Mouse (Mus musculus): Measurements from ENCODE around the gene Gpr83. TPM values are rescaled to one million over a fixed set of nuclear protein-coding genes. Genes with fewer than 3 reads are reported as not detected.
A peak's percentile ranks its signal among the peaks of the same experiment; 100 is the strongest.
"Not testable (repeated sequence)": the region's sequence is repeated elsewhere in the genome, so short reads cannot be mapped to it uniquely, and the experiment has no call there.

The Gpr83 gene
- polyA plus RNA-seq, 1 experiment from 2014 or later: 1.3 TPM

GRCm38 (mm10) chr9:14871536-14871935 lies 11.5 kb downstream of the Gpr83 start:
- no peak overlapping the region for H3K4me3 ChIP-seq
- 72% methylated on average over 3 of the region's 3 CpGs for WGBS
- no peaks in the 10 kb centered on the region for H3K36me3 ChIP-seq
- ATAC-seq (replicated peaks): no peak
- peaks cover 8% of the 10 kb centered on the region for H3K4me1 ChIP-seq
- no peaks in the 10 kb centered on the region for H3K27me3 ChIP-seq
- no peak overlapping the region for H3K4me2 ChIP-seq (replicated peaks)
- H3K9ac ChIP-seq (replicated peaks): no peak overlapping the region
- H3K9me3 ChIP-seq: no peaks in the 10 kb centered on the region
- no peak overlapping the region for H3K27ac ChIP-seq (replicated peaks)

DNA sequence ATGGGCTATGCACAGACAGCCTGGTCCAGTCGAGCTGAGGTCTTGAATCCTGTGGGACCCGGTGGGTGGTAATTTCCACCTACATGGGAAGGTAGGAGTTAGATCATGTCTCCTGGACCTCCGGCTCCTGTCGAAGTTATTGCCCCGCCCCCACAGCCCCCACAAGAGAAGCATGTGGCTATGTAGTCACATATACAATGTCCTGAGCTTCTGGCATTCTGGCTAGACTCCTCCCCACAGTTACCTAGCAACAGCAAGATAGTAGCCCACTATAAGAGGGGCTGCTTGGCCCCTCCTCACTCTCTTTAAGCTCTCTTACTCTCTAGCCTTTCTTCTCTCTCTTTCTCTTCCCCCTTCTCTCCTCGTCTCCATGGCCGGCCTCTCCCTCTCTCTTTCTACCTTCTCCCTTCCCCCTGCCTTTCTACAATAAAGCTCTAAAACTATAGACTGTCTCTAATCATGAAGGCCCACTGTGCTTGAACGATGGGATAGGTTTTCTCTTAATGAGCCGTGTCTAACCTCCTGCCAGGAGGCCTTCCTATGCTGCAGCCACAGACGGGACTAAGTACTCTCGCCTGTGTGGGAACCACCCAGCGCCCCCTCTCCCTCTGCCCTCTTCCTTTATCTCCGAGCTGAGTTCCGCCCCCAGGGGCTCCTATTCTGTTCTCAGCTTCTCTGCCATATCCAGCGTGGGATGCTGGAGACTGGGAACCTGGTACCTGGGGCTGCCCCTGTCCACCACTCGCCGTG lies 12.3 kb downstream of the Gpr83 start:
- Histone ChIP-seq H3K9me3 (no peaks in the 10 kb centered on the region), H3K27me3 (no peaks in the 10 kb centered on the region), H3K4me2 (replicated peaks) (no peak overlapping the region), H3K4me3 (no peak overlapping the region), H3K4me1 (peaks cover 8% of the 10 kb centered on the region), H3K36me3 (no peaks in the 10 kb centered on the region), H3K27ac (replicated peaks) (no peak overlapping the region), H3K9ac (replicated peaks) (no peak overlapping the region)
- 24% methylated on average over 17 of the region's 17 CpGs for WGBS
- ATAC-seq (replicated peaks): peak; percentile 70

DNA sequence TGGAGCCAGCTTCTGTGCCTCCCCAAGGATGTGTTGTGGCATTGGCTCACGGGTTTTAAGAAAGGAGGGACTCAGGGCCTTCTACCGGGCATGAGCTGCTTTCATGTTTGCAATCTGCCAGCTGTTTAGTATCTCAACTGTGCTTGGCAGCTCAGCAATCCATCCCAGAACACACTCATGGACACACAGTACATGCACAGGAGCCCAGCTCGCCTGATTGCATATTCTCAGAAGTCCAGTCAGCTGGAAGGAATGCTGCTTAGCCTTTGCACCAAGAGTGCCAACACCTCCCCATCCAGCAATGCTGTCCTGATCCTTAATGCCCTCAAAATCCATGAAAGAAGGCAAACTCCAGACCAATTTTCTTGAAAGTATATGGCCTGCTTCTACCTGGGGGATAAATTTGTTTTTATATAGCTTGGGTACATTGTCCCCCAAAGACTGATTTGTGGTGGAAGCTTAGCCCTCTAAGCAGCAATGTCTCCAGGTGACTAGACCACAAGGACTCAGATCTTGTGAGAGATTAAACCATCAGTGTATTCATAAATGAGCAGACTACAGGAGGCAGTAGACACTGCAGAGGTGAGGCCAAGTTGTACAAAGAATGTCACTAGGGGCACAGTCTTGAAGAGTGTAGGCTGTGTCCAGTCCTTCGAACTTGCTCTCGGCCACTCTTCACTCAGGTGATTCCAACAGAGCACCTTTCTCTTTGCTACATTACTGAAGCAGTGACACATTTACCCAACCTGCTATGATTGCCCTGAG lies 15.9 kb downstream of the Gpr83 start:
- no peak overlapping the region for H3K9ac ChIP-seq (replicated peaks)
- H3K4me1 ChIP-seq: peaks cover 8% of the 10 kb centered on the region
- no peaks in the 10 kb centered on the region for H3K9me3 ChIP-seq
- WGBS: 55% methylated on average over 5 of the region's 5 CpGs
- no peak overlapping the region for H3K4me2 ChIP-seq (replicated peaks)
- H3K4me3 ChIP-seq: no peak overlapping the region
- ATAC-seq (replicated peaks): no peak
- no peaks in the 10 kb centered on the region for H3K36me3 ChIP-seq
- H3K27me3 ChIP-seq: no peaks in the 10 kb centered on the region
- no peak overlapping the region for H3K27ac ChIP-seq (replicated peaks)

DNA sequence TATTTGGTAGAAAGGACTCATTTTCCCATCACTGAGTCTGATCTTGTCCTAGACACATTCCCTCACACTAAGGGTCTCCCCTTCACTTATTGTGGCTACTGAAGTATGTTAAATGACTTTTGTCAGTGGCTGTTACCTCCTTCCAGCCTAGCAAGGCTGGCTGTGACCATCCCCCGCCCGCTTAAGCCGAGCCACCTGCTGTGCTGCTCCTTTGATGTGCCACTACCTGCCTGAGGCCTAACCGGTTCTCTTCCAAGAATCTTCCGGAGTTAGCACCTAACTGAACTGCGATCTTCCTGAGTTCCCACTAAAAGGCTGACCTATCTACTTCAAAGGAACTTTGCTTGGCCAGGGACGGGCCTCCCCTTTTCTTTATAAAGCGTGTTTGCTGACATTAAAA lies 16.6 kb downstream of the Gpr83 start:
- not testable (repeated sequence) for H3K4me2 ChIP-seq (replicated peaks); H3K4me1 ChIP-seq; H3K9ac ChIP-seq (replicated peaks); H3K9me3 ChIP-seq; H3K27ac ChIP-seq (replicated peaks); H3K36me3 ChIP-seq; H3K27me3 ChIP-seq; ATAC-seq (replicated peaks); H3K4me3 ChIP-seq
- 27% methylated on average over 8 of the region's 8 CpGs for WGBS

DNA sequence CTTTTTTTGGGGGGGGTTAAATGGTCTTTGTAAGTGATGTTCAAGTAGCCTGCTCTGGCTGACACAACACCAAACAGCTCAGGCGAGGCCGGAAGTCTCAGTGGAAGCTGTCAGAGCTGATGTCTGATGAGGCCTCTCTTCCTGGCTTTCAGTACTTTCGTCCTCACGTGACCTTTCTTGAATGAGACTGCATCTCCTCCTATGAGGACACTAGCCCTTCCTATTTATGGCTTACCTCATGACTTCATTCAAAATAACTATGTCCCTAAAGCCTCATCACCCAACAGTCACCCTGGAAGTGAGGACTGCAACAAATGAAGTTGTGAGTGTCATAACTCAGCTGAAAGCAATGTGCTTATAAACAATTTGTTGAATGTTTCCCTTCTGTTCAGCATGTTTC lies 24.6 kb downstream of the Gpr83 start:
- 84% methylated on average over 4 of the region's 4 CpGs for WGBS
- Histone ChIP-seq H3K27ac (replicated peaks) (no peak overlapping the region), H3K4me1 (no peaks in the 10 kb centered on the region), H3K4me2 (replicated peaks) (no peak overlapping the region), H3K27me3 (no peaks in the 10 kb centered on the region), H3K4me3 (no peak overlapping the region), H3K36me3 (no peaks in the 10 kb centered on the region), H3K9me3 (no peaks in the 10 kb centered on the region), H3K9ac (replicated peaks) (no peak overlapping the region)
- no peak for ATAC-seq (replicated peaks)

DNA sequence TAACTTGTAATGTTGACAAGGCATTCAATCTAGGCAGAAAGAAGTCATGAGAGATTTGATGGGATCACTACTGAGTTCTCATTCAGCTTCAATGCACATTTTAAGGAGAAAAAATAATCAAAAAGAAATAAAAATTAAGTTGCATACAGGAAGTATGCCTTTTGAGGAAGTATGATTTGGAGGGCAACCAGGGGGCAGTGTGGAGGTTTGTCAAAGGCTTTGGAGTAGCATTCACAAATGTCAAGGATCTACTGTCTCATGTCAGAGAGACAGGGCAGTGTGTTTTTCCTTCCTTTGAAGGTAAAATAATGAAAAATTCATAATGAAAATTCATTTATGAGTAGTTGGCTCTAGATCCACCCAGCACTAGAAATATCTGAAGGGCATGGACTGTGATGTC lies 25.1 kb downstream of the Gpr83 start:
- no peak for ATAC-seq (replicated peaks)
- Histone ChIP-seq H3K27me3 (no peaks in the 10 kb centered on the region), H3K9me3 (no peaks in the 10 kb centered on the region), H3K4me2 (replicated peaks) (no peak overlapping the region), H3K4me3 (no peak overlapping the region), H3K4me1 (no peaks in the 10 kb centered on the region), H3K36me3 (no peaks in the 10 kb centered on the region), H3K27ac (replicated peaks) (no peak overlapping the region), H3K9ac (replicated peaks) (no peak overlapping the region)

DNA sequence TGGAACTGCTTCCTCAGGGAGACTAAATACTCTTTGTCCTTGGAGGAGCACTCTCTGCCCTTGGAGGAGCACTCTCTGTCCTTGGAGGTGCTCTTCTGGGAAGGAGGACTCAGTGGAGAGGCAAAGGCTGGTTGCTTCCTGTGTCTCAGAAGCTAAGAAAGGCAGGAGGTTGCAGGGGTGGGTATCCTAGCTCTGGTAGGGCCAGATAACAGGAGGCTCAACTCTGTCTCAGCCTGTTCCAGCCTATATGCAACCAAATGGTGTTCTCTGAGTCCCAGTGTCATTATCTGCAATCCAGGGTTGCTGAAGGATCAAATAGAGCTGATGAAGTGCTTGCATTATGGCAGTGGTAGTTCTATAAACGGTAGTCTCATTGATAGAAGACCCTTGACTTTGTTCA lies 25.9 kb downstream of the Gpr83 start:
- Histone ChIP-seq H3K9me3 (no peaks in the 10 kb centered on the region), H3K4me2 (replicated peaks) (no peak overlapping the region), H3K27me3 (no peaks in the 10 kb centered on the region), H3K27ac (replicated peaks) (no peak overlapping the region), H3K9ac (replicated peaks) (no peak overlapping the region), H3K36me3 (no peaks in the 10 kb centered on the region), H3K4me3 (no peak overlapping the region), H3K4me1 (0 out of 2 replicates have a peak, but pooled peaks cover 3% of the 10 kb centered on the region)
- WGBS: 92% methylated on average over 1 of the region's 1 CpGs
- no peak for ATAC-seq (replicated peaks)

DNA sequence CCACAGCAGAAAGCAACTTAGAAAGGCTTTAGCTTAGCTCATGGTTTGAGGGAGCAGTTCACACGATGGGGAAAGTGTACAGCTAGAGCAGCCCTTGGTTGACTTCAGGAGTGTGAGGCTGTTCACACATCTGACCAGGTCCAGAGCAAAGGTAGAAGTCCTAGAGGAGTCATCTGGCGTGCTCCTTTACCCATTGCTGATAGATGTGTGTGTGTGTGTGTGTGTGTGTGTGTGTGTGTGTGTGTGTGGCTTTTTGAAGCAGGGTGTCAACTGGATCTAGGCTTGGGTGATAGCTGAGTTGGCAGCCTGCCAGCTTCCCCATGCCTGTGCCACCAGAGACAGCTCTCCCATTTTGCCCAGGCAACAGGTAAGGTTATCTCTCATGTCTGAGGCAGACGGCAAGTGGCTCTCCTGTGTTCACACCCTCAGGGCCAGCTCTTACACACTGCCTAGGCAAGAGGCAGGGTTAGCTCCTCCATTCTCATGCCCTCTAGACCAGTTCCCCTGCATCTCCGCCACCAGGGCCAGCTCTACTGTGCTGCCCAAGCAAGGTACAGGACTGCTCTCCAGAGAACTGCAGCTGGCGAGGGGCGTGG lies 27.9 kb downstream of the Gpr83 start:
- H3K27me3 ChIP-seq: no peaks in the 10 kb centered on the region
- 86% methylated on average over 6 of the region's 6 CpGs for WGBS
- H3K36me3 ChIP-seq: no peaks in the 10 kb centered on the region
- no peak overlapping the region for H3K9ac ChIP-seq (replicated peaks)
- H3K27ac ChIP-seq (replicated peaks): no peak overlapping the region
- H3K9me3 ChIP-seq: no peaks in the 10 kb centered on the region
- no peak overlapping the region for H3K4me3 ChIP-seq
- H3K4me1 ChIP-seq: 0 out of 2 replicates have a peak, but pooled peaks cover 3% of the 10 kb centered on the region
- ATAC-seq (replicated peaks): no peak
- no peak overlapping the region for H3K4me2 ChIP-seq (replicated peaks)

GRCm38 (mm10) chr9:14888671-14889070 lies 28.7 kb downstream of the Gpr83 start:
- no peak for ATAC-seq (replicated peaks)
- Histone ChIP-seq H3K4me2 (replicated peaks) (no peak overlapping the region), H3K9me3 (no peaks in the 10 kb centered on the region), H3K27me3 (no peaks in the 10 kb centered on the region), H3K36me3 (no peaks in the 10 kb centered on the region), H3K27ac (replicated peaks) (no peak overlapping the region), H3K9ac (replicated peaks) (no peak overlapping the region), H3K4me1 (0 out of 2 replicates have a peak, but pooled peaks cover 3% of the 10 kb centered on the region), H3K4me3 (no peak overlapping the region)
- 72% methylated on average over 6 of the region's 6 CpGs for WGBS

DNA sequence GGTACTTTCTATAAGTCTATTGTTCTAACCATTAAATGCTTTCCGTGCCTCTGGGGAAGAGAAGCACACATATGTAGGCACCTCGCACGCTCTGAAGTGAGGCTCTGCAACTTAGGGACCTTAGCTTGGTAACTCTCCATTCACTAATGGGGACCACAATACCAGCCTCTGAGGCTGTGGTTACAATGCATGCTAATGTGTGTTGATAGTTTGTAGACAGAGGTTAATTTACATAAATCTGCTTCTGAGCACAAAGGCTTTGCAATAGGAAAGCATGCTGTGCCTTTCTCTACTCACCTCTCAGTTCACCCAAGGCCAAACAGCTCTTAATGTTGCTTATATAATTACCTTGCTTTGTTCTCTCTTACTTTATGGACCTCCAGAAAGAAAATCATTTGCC lies 30.7 kb downstream of the Gpr83 start:
- no peak; the same call in 1 of the 2 replicates for ATAC-seq (replicated peaks)
- 0 out of 2 replicates have a peak, but pooled peaks cover 3% of the 10 kb centered on the region for H3K4me1 ChIP-seq
- H3K4me3 ChIP-seq: no peak overlapping the region
- H3K36me3 ChIP-seq: no peaks in the 10 kb centered on the region
- H3K27me3 ChIP-seq: no peaks in the 10 kb centered on the region
- H3K9ac ChIP-seq (replicated peaks): no peak overlapping the region
- no peaks in the 10 kb centered on the region for H3K9me3 ChIP-seq
- H3K4me2 ChIP-seq (replicated peaks): no peak overlapping the region
- WGBS: 18% methylated on average over 3 of the region's 3 CpGs
- no peak overlapping the region for H3K27ac ChIP-seq (replicated peaks)

DNA sequence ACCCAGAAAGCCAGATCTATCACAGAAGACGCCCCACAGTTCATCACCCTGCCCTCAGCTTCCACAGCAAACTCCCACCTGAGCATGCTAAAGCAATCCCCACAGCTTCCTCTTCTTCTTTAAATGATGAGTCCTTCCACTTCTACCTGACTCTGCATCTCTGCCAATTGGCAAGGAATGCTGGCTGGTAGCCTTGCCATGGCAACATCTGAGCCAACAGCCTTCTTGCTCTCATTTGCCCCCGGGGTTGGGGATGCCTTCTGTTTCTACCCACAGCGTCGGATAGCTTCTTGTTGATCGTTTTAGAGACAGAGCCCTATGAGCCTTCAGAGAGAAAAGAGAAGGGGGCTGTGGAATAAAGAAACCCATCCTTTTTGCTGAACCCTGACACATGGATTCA lies 31.9 kb downstream of the Gpr83 start:
- WGBS: 59% methylated on average over 5 of the region's 5 CpGs

GRCm38 (mm10) chr9:14893388-14893787 lies 33.4 kb downstream of the Gpr83 start:
- WGBS: 94% methylated on average over 9 of the region's 9 CpGs
- Histone ChIP-seq H3K36me3 (no peaks in the 10 kb centered on the region), H3K27ac (replicated peaks) (no peak overlapping the region), H3K4me3 (no peak overlapping the region), H3K4me1 (peaks cover 9% of the 10 kb centered on the region; the same call in 1 of the 2 replicates), H3K27me3 (no peaks in the 10 kb centered on the region), H3K9me3 (no peaks in the 10 kb centered on the region), H3K9ac (replicated peaks) (no peak overlapping the region), H3K4me2 (replicated peaks) (no peak overlapping the region)
- no peak for ATAC-seq (replicated peaks)

More for the DNA sequence above, 31.9 kb downstream of the Gpr83 start:
- Histone ChIP-seq H3K36me3 (no peaks in the 10 kb centered on the region), H3K4me1 (peaks cover 4% of the 10 kb centered on the region; the same call in 1 of the 2 replicates), H3K27ac (replicated peaks) (no peak overlapping the region), H3K4me3 (no peak overlapping the region), H3K9ac (replicated peaks) (no peak overlapping the region), H3K4me2 (replicated peaks) (no peak overlapping the region), H3K27me3 (no peaks in the 10 kb centered on the region), H3K9me3 (no peaks in the 10 kb centered on the region)
- no peak for ATAC-seq (replicated peaks)
